Mouse (Mus musculus): ENCODE measurements around the gene Otop2. TPM values are rescaled to one million over a fixed set of nuclear protein-coding genes. Genes with fewer than 3 reads are reported as not detected.

The Otop2 gene
- total RNA-seq, 2 experiments from 2014 or later, result 1.4 to 2.7 TPM

DNA sequence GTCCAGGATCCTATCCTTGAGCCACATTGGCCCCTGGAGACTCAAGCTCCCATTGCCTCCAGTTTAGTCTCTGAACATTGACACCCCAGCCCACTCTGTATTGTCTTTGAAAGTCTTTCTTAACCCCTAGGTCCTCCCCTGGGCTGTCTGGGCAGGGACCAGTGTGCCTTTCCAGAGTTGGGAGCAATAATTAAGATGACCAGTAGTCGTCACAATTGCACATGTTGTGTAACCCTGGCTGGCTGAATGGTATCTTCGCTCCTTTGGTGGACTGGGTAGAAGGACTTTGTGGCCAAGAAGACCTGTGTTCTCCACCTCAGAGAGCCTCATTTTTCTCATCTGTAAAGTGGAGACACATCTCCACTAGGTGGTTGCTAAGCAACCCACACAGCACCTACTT is 7.3 kb downstream of the Otop2 start:
- intact Hi-C loops (cut with DNase I), result no loop called here
- H3K4me3 ChIP-seq, result no peak overlapping the region
- DNase-seq (ENCODE audit: extremely low spot score in 1 of 2, low spot score in 2 of 2), result no peak
- no peak overlapping the region for H3K27ac ChIP-seq
- peak; percentile 10 for TF ChIP-seq CTCF (IDR thresholded peaks at IDR 0.05)

DNA sequence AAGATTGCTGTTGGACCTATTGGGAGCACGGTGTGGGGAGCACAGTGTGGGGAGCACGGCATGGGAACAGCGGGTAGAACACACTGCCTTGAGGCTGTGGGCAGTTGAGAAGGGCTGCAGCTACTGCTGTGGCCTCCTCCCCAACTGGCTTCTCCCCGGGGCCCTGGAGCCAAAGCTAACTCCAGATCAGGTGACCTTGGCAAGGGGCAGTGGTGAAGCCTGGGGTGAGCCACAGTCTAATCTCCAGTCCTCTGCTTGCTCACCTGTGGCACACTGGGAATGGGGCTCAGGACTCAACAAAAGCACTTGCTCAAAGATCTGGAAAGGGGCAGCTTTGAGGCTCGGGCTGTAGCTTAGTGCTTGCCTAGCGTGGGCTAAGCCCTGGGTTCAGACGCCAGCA is 10.2 kb downstream of the Otop2 start:
- intact Hi-C loops (cut with DNase I), result no loop called here
- no peak for DNase-seq (ENCODE audit: extremely low spot score in 1 of 2, low spot score in 2 of 2)
- no peak overlapping the region for H3K4me3 ChIP-seq

DNA sequence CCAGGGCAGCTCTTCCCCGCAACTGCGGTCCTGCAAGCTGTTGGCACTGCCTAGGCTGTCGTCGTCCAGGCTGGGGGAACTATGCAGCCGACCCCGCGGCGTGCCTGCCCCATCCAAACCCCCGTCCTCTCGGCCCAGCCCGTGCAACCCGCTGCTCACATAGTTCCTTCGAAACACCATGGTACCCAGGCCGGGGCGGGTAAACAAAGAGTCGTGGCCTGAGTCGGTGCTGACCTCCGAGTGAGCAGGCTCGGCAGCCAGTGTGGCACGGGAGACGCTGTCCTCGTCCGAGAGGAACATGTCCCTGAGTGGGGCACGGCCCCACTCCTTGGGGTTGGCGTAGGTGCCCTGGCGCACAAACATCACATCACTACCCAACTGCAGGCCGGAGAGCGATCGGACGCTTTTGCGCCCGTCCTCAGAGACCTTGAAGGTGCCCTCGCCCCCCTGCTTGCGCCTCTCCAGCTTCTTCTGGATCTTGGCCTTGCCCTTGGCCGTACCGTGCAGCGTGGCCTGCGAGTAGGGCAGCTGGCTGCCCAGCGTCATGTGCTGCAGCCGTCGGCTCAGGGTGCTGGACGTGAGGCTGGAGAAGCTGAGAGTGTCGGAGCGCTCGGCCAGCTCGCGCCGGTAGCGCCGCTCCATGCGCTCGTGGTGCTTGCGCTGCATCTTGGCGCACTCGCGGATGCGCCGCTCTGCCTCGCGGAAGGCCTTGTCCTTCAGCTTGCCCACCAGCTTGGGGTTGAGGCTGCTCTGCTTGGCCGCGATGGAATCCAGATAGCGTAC is 11.5 kb downstream of the Otop2 start:
- no peak for DNase-seq (ENCODE audit: extremely low spot score in 1 of 2, low spot score in 2 of 2)
- intact Hi-C loops (cut with DNase I), result no loop called here
- Histone ChIP-seq H3K4me3 (no peak overlapping the region), H3K27ac (no peak overlapping the region)
- no peak for TF ChIP-seq CTCF (IDR thresholded peaks at IDR 0.05)

More for the DNA sequence above, 10.2 kb downstream of the Otop2 start:
- H3K27ac ChIP-seq, result no peak overlapping the region
- TF ChIP-seq CTCF (IDR thresholded peaks at IDR 0.05), result no peak

DNA sequence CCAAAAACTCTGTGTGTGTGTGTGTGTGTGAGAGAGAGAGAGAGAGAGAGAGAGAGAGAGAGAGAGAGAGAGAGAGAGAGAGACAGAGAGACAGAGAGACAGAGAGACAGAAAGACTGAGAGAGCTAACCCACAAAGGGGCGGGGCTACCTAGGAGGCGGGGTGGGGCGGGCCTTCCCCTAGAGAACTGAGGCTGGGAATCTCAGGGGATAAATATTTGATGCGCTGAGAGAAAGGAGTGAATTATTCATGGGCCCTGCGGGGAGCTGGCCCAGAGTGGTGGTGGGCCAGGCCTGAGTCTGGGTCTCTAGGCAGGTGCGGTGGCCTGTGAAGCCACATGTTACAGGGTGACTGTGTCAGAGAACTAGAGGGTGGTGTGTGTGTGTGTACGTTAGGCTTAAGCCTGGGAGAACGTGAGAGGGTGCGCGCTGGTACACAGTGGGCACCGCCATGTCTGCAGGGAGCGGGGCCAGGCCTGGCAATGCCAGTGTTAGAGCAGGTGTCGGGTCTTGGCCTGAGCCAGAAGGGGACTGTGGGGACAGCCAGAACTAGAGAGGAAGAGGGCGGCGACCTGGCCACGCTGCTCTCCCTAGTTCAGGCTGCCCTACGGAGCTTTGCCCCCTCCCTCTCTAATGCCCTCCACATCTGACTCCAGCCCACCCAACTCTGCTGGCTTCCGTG is 12.9 kb downstream of the Otop2 start:
- Histone ChIP-seq H3K4me3 (no peak overlapping the region), H3K27ac (no peak overlapping the region)
- DNase-seq (ENCODE audit: extremely low spot score in 1 of 2, low spot score in 2 of 2), result no peak
- no peak for TF ChIP-seq CTCF (IDR thresholded peaks at IDR 0.05)
- intact Hi-C loops (cut with DNase I), result no loop called here

DNA sequence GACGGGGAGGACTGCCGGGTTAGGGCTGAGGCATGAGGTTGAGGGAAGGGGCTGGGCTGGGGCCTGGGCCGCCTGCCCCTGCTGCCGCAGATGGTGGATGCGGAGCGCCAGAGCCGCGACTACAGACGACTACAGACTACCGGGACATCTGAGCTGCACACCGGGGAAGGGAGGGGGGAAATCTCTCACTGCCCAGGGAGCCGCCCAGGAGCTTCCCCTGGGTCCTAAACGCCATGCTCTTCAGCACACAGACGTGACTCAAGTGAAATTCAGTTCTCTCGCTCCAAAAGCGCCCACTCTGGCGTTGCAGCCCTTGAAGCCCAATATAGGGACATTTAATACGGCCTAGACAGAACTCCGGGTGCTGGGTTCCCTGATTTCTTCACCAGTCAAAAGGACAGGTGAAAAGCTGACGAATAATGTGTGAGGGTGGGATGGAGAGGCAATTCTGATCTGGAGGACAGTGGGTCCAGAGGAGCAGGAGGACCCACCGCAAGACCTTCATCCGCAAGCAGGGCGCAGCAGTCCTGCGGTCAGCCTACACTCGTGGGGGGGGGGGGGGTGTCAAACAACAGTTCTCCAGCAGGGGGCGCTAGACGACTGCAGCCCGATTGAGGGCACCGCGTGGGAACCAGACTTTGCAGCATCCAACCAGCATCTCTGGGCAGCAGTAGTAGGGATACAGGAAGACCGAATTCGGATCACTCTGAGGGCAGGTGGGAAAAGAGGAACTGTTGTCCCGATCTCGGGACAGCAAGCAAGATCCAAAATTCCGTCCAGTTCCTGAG is 15.1 kb downstream of the Otop2 start, which contains the start of gene Ush1g:
TSS of gene Ush1g (minus strand) at position 136 of the 788 bp plus-strand sequence.
- peak; percentile 82 for TF ChIP-seq CTCF (IDR thresholded peaks at IDR 0.05)
- DNase-seq (ENCODE audit: extremely low spot score in 1 of 2, low spot score in 2 of 2), result peak in 1 of 2 experiments; percentile 59
- no peak within 1 kb of the TSS for H3K4me3 ChIP-seq
- intact Hi-C loops (cut with DNase I), result loop anchor here (1.0 kb wide), 1 partner anchor 32 kb away; no protein-coding TSS in a partner anchor
- no peak within 1 kb of the TSS for H3K27ac ChIP-seq

GRCm38 (mm10) chr11:115323354-115323753 is 16.4 kb downstream of the Otop2 start:
- Histone ChIP-seq H3K27ac (no peak overlapping the region), H3K4me3 (no peak overlapping the region)
- intact Hi-C loops (cut with DNase I), result no loop called here
- DNase-seq (ENCODE audit: extremely low spot score in 1 of 2, low spot score in 2 of 2), result no peak
- no peak for TF ChIP-seq CTCF (IDR thresholded peaks at IDR 0.05)

DNA sequence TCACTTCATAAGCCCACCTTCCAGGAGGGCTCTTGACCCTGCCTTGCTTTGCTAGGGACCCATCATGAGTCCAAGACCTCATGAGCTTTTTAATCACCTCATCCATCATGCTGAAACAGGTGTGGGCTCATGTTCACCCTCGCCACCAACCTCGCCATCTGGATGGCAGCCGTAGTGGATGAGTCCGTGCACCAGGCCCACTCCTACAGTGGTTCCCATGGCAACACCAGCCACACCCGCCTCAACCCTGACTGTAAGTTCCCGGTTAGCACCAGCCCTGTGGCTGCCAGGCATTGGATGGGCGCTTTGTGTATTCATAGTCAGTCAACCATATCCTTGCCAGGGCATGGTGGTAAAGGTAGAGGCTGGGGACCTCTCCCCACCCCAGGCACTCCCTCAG is 19.8 kb downstream of the Otop2 start:
- DNase-seq (ENCODE audit: extremely low spot score in 1 of 2, low spot score in 2 of 2), result peak in 1 of 2 experiments; percentile 59
- Histone ChIP-seq H3K4me3 (no peak overlapping the region), H3K27ac (no peak overlapping the region)
- no peak for TF ChIP-seq CTCF (IDR thresholded peaks at IDR 0.05)
- intact Hi-C loops (cut with DNase I), result no loop called here

DNA sequence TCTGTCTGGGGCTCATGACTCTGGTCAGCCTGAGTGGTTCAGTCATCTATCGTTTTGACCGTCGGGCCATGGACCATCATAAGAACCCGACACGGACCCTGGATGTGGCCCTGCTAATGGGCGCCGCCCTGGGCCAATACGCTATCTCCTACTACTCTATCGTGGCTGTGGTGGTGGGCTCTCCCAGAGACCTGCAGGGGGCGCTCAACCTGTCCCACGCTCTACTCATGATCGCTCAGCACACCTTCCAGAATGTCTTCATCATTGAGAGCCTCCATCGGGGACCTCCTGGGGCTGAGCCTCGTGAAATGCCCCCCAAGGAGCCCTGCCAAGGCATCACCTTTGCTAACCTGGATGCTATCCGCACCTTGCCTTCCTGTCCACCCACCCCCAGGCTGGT is 22.4 kb downstream of the Otop2 start:
- no peak for DNase-seq (ENCODE audit: extremely low spot score in 1 of 2, low spot score in 2 of 2)
- TF ChIP-seq CTCF (IDR thresholded peaks at IDR 0.05), result peak; percentile 27
- no peak overlapping the region for H3K4me3 ChIP-seq
- intact Hi-C loops (cut with DNase I), result no loop called here
- no peak overlapping the region for H3K27ac ChIP-seq

GRCm38 (mm10) chr11:115334531-115334930 is 27.6 kb downstream of the Otop2 start, which contains the start of gene Otop3:
Otop3 (plus strand) TSS chr11:115334731.
- DNase-seq (ENCODE audit: extremely low spot score in 1 of 2, low spot score in 2 of 2), result no peak
- intact Hi-C loops (cut with DNase I), result no loop called here
- Histone ChIP-seq H3K27ac (no peak within 1 kb of the TSS), H3K4me3 (no peak within 1 kb of the TSS)
- TF ChIP-seq CTCF (IDR thresholded peaks at IDR 0.05), result no peak

- Histone ChIP-seq H3K4me3 (no peak overlapping the region), H3K27ac (no peak overlapping the region)
- DNase-seq (ENCODE audit: extremely low spot score in 1 of 2, low spot score in 2 of 2), result no peak
- TF ChIP-seq CTCF (IDR thresholded peaks at IDR 0.05), result no peak
- intact Hi-C loops (cut with DNase I), result no loop called here
Measured at GRCm38 (mm10) chr11:115335223-115335622, 28.3 kb downstream of the Otop2 start.

GRCm38 (mm10) chr11:115336115-115336514 is 29.2 kb downstream of the Otop2 start:
- TF ChIP-seq CTCF (IDR thresholded peaks at IDR 0.05), result no peak
- no peak for DNase-seq (ENCODE audit: extremely low spot score in 1 of 2, low spot score in 2 of 2)
- intact Hi-C loops (cut with DNase I), result no loop called here
- H3K4me3 ChIP-seq, result no peak overlapping the region
- H3K27ac ChIP-seq, result no peak overlapping the region

DNA sequence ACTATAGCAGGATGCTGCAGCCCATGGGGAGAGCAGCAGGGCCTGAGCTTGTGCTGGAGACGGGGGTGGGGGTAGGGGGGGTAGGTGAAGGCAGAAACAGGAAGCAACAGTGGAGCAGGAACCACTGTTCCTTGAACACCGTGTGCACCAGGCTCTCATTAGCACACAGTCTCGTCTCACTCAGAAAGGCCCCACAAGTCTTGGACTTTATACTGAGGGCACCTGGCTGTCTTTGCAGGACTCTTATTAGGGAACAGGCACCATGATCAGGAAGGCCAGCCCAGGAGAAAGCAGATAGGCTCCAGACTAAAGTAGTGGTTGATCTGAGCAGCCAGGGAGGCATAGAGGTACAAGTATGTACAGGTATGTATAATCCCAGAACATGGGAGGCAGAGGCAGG is 30.4 kb downstream of the Otop2 start:
- TF ChIP-seq CTCF (IDR thresholded peaks at IDR 0.05), result no peak

More for the DNA sequence above, 30.4 kb downstream of the Otop2 start:
- intact Hi-C loops (cut with DNase I), result no loop called here
- H3K4me3 ChIP-seq, result no peak overlapping the region
- no peak for DNase-seq (ENCODE audit: extremely low spot score in 1 of 2, low spot score in 2 of 2)
- no peak overlapping the region for H3K27ac ChIP-seq

Measured in left cerebral cortex, adult 2 months (tissue).